19 mouse cellular contexts compared by ENCODE assay signal in genomic region chr15:85252476-85252875, GRCm38 (mm10). TPM values are rescaled to one million over a fixed set of nuclear protein-coding genes. Genes with fewer than 3 reads are reported as not detected.
DNase-seq lines count a peak whose midpoint lies in the region; ATAC-seq lines count a peak whose summit lies in the region.
"Had no signal": no experiment of that assay in that cellular context is flagged by ENCODE, and none has a peak within 500 bp of the region (broad histone marks: within the 10 kb centered on the region; RNA-seq: fewer than 3 reads in every experiment).

No protein-coding gene starts in this region.

- H3K9ac ChIP-seq in heart, embryonic 11.5 days (ENCODE audit: low read depth, low read length) = no peak overlapping the region
- H3K9ac ChIP-seq: embryonic facial prominence, embryonic 13.5 days; forebrain, embryonic 12.5 days; hindbrain, embryonic 15.5 days had no signal

- 88% methylated on average over 6 of the region's 6 CpGs for WGBS in heart, embryonic 10.5 days
- WGBS in heart, embryonic 11.5 days (ENCODE audit: insufficient replicate concordance) = 85% methylated on average over 6 of the region's 6 CpGs

- H3K4me3 ChIP-seq in heart, embryonic 10.5 days = no peak overlapping the region
- no peak overlapping the region for H3K4me3 ChIP-seq in heart, embryonic 11.5 days (ENCODE audit: low read depth, low read length)
- H3K4me3 ChIP-seq: embryonic facial prominence, embryonic 13.5 days; forebrain, embryonic 12.5 days; hindbrain, embryonic 10.5 days; hindbrain, embryonic 15.5 days had no signal

- H3K4me2 ChIP-seq in heart, embryonic 11.5 days = no peak overlapping the region
- H3K4me2 ChIP-seq: embryonic facial prominence, embryonic 13.5 days; forebrain, embryonic 12.5 days; hindbrain, embryonic 15.5 days had no signal

- ATAC-seq in heart, embryonic 11.5 days (replicated peaks; ENCODE audit: insufficient number of reproducible peaks, low FRiP score, low TSS enrichment) = no peak
- ATAC-seq: forebrain, embryonic 16.5 days; intestine, embryonic 16.5 days had no signal

- H3K27ac ChIP-seq in heart, embryonic 10.5 days = no peak overlapping the region
- no peak overlapping the region for H3K27ac ChIP-seq in heart, embryonic 11.5 days (ENCODE audit: low read depth, low read length)
- H3K27ac ChIP-seq: embryonic facial prominence, embryonic 13.5 days; forebrain, embryonic 12.5 days; hindbrain, embryonic 10.5 days; hindbrain, embryonic 15.5 days had no signal

- peak; percentile 23 for DNase-seq in gastrocnemius, adult 18-20 months (ENCODE audit: low spot score)
- DNase-seq in gastrocnemius, postnatal 14 days = no peak
- peak; percentile 52 to 68 for DNase-seq in heart, adult 18-20 months
- no peak for DNase-seq in heart, embryonic 10.5 days (ENCODE audit: low spot score)
- peak; percentile 32 to 37 for DNase-seq in heart, postnatal 36 days
- DNase-seq in skeletal muscle tissue, adult 2 months (ENCODE audit: low read depth, low spot score) = peak; percentile 46
- DNase-seq: adrenal gland, postnatal 10 days; cerebellum, adult 11 months; cerebellum, adult 9-10 months; cerebellum, postnatal 36 days; kidney, adult 2 months had no signal

- H3K4me1 ChIP-seq in heart, embryonic 10.5 days = 0 out of 2 replicates have a peak, but pooled peaks cover 4% of the 10 kb centered on the region
- H3K4me1 ChIP-seq in heart, embryonic 11.5 days (ENCODE audit: control insufficient read depth, insufficient read depth, low read length) = no peaks in the 10 kb centered on the region
- H3K4me1 ChIP-seq: embryonic facial prominence, embryonic 13.5 days; forebrain, embryonic 12.5 days; hindbrain, embryonic 10.5 days; hindbrain, embryonic 15.5 days had no signal

- H3K9me3 ChIP-seq in heart, embryonic 10.5 days = no peaks in the 10 kb centered on the region
- H3K9me3 ChIP-seq in heart, embryonic 11.5 days (replicated peaks; ENCODE audit: control insufficient read depth, low read length) = no peaks in the 10 kb centered on the region
- H3K9me3 ChIP-seq: embryonic facial prominence, embryonic 13.5 days; forebrain, embryonic 12.5 days; hindbrain, embryonic 10.5 days; hindbrain, embryonic 15.5 days had no signal

- intact Hi-C loops in gastrocnemius, postnatal 14 days (cut with DNase I; ENCODE audit: low total_unique reads) = no loop called here
- intact Hi-C loops in heart, postnatal 36 days (cut with DNase I) = no loop called here

- peaks cover 7% of the 10 kb centered on the region; the same call in 1 of the 2 replicates for H3K27me3 ChIP-seq in heart, embryonic 10.5 days (ENCODE audit: insufficient read depth, poor library complexity, severe bottlenecking)
- no peaks in the 10 kb centered on the region; the same call in 1 of the 2 replicates for H3K27me3 ChIP-seq in heart, embryonic 11.5 days (ENCODE audit: control insufficient read depth, insufficient read depth, low read length)
- H3K27me3 ChIP-seq: embryonic facial prominence, embryonic 13.5 days; forebrain, embryonic 12.5 days; hindbrain, embryonic 15.5 days had no signal

- peaks cover 52% of the 10 kb centered on the region for H3K36me3 ChIP-seq in heart, embryonic 10.5 days
- peaks cover 14% of the 10 kb centered on the region for H3K36me3 ChIP-seq in heart, embryonic 11.5 days (ENCODE audit: control insufficient read depth, insufficient read depth, low read length)
- H3K36me3 ChIP-seq: hindbrain, embryonic 15.5 days had no signal

RNA-seq across cellular contexts. Expression of gene Fbln1, which starts 46.7 kb away (rescaled TPM):
- total RNA-seq in gastrocnemius, adult 18-20 months (2021) = 10 to 100 TPM in 1 of 2 experiments, 1 to 10 TPM in 1; 8.5 to 11.1 TPM
- total RNA-seq in gastrocnemius, postnatal 14 days (2021) = 10 to 100 TPM; 12.2 to 15.3 TPM
- 10 to 100 TPM; 54.5 to 74.1 TPM for total RNA-seq in heart, adult 18-20 months (2021)
- 146 and 177 TPM in 2 replicates for polyA plus RNA-seq in heart, embryonic 10.5 days (2016; fragmentation: Nextera tagmentation; extraction: Ambion mirVana)
- 10 to 100 TPM; 88.9 to 98.0 TPM for total RNA-seq in heart, postnatal 36 days (2021)
- 145 and 163 TPM in 2 replicates for polyA plus RNA-seq in heart, embryonic 11.5 days (2014; fragmentation: Nextera tagmentation; extraction: Ambion mirVana)
- total RNA-seq: MEL had no signal

Comparison
In these comparisons a context has a peak if more than half of its experiments do, and no peak if none do; other contexts are left out.
1. DNase-seq: peak in gastrocnemius, adult 18-20 months (single experiment), heart, adult 18-20 months (2 of 2), heart, postnatal 36 days (2 of 2) and skeletal muscle tissue, adult 2 months (single experiment); none in gastrocnemius, postnatal 14 days (single experiment) and heart, embryonic 10.5 days (single experiment).